Mouse (Mus musculus) embryonic fibroblast, embryonic 13.5 days (primary cell): ENCODE measurements around the gene Vps51. TPM values are rescaled to one million over a fixed set of nuclear protein-coding genes. Genes with fewer than 3 reads are reported as not detected.
"Not testable (repeated sequence)": the region's sequence is repeated elsewhere in the genome, so short reads cannot be mapped to it uniquely, and the experiment has no call there.

ENCODE experiments used
- H3K27ac ChIP-seq: 2 replicates; pipeline ENCODE4 v1.5.1; 2012; ENCODE audit warnings: low read length, control low read depth, inconsistent platforms; ENCODE audit not compliant: insufficient read depth
- H3K4me1 ChIP-seq: 2 replicates; pipeline ENCODE4 v1.6.1; 2011; ENCODE audit warnings: low read length; ENCODE audit not compliant: control insufficient read depth, insufficient read depth
- H3K4me3 ChIP-seq: 2 replicates; pipeline ENCODE4 v1.5.1; 2011; ENCODE audit warnings: mild to moderate bottlenecking, control low read depth, low read length; ENCODE audit not compliant: insufficient read depth
- CTCF ChIP-seq: IDR thresholded peaks from 2 replicates; pipeline ENCODE4 v1.5.1; 2011; ENCODE audit warnings: mild to moderate bottlenecking, control low read depth, low read length, moderate library complexity, borderline replicate concordance; ENCODE audit not compliant: insufficient read depth
- POLR2A ChIP-seq: IDR thresholded peaks from 2 replicates; pipeline ENCODE4 v1.6.1; 2011; ENCODE audit warnings: low read depth, mild to moderate bottlenecking, control low read depth, low read length, moderate library complexity
- polyA plus RNA-seq: library from polyadenylated mRNA; stranded (reverse); fragments of >200 nt; gene quantifications from 2 replicates; pipeline ENCODE4 v1.2.4, GENCODE M21; 2011; ENCODE audit warnings: low read depth; ENCODE audit not compliant: missing spikeins, insufficient read length

Gene Vps51
- polyA plus RNA-seq, 1 experiment: 23.5 TPM

DNA sequence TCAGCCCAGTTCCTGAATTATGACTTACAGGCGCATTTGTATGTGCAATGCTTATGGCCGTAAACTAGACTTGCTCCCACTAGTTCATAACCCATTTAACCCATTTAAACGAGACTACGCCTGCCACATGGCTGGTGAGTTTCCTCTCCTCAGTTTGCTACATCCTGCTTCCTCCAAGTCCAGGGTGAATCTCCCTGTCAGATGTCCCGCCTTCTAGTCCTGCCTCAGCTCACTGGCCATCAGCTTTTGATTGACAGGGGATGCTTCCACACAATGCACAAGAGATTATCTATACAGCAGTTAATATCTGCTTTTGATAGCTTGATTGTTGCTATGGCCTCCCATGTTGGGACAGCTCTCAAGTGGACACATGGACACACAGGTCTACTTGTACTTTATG, 22.7 kb downstream of the Vps51 start:
- Histone ChIP-seq H3K4me3 (no peak overlapping the region), H3K27ac (no peak overlapping the region), H3K4me1 (peaks cover 4% of the 10 kb centered on the region; the same call in 1 of the 2 replicates)
- TF ChIP-seq POLR2A (no peak), CTCF (no peak)

DNA sequence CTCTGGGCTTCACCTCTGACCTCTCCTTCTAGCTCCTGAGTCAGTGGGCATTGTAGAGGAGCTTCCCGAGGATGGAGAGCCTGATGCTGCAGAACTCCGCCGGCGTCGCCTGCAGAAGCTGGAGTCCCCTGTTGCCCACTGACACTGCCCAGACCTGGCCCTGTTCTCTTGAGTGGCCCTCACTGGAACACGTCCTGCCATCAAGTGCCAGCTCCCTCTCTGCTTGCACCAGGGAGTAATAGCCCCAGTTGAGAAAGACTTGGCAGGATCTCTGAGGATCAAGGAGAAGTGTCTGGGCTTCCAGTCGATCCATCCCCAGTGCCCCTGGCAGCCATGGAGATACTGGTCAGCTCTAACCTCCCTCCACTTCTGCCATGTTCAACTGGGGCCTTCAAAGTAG, 24.5 kb downstream of the Vps51 start:
- Histone ChIP-seq H3K4me3 (no peak overlapping the region), H3K4me1 (no peaks in the 10 kb centered on the region), H3K27ac (no peak overlapping the region)
- no peak for TF ChIP-seq CTCF
- 0 out of 2 replicates have a peak, but pooled peaks have one; percentile 1 for TF ChIP-seq POLR2A

DNA sequence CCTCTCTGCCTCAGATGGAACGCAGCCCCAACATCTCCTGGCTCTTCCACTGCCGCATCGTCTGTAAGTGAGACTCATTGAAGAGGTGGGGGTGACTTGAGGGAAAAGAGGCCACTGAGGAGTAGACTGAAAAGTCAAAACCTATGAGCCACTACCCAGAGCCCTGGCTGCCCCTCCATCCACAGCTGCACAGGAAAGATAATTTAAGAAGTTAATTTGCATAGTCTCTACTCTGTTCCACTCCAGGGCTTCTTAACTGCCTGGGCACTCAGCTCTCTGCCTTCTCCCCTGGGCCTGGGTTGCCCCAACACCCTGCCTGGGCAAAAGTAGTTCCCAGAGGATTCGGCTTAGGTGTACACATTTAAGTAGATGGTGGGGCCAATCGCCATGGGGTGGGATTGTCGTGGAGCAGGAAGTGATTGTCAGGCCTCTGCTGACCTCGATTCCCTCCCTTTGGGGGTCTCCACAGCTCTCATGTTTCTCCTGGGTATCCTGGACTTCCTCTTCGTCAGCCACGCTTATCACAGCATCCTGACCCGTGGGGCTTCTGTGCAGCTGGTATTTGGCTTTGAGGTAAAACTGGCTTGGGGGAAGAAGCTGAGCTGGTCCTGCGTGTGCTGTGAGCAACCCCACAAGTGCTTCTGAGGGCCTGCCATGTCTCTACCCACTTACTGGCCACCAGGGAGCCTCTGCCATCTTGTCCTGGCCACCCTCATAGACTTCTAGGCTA, 28.2 kb downstream of the Vps51 start:
- H3K4me1 ChIP-seq: no peaks in the 10 kb centered on the region
- TF ChIP-seq CTCF (no peak), POLR2A (no peak)
- no peak overlapping the region for H3K27ac ChIP-seq
- no peak overlapping the region for H3K4me3 ChIP-seq

GRCm38 (mm10) chr19:6047899-6048166, 29.2 kb downstream of the Vps51 start:
- H3K27ac ChIP-seq: 0 out of 2 replicates have a peak overlapping the region, but pooled peaks have one; percentile 23
- no peaks in the 10 kb centered on the region for H3K4me1 ChIP-seq
- peak overlapping the region; percentile 63 for H3K4me3 ChIP-seq
- no peak for TF ChIP-seq POLR2A
- no peak for TF ChIP-seq CTCF

DNA sequence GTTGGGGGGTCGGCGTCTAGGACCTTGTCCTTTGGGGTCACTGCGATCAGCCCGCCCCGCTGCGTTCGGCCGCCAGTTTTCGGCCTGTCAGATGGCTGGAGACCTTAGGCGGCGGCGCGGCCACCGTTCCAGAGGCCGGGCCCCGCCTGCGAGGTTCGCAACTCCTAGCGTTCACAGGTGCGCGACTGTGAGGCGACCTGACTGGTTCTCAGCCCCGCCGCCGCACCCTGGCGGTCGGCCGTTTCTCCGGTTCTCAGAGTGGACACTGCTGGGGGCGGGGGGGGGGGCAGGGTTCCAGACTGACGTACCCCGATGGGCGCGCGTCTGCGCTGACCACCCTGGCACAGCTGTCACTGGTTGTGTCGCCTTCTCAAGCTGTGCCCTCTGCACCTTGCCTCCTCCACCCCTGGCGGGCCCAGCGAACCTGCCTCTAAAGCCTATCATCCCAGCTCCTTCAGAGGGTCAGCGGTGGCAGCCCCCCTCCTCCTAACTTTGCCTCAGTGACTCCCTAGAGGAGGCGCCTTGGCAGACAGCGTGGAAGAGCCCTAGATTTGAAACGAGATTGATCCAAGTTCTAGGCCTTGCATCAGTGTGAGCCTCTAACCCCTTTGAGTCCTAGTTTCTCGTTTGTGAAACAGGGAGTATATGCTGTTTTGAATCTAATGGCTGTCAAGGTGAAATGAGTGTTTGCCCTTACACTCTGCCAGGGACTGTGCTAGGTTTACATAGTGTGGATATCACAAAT, 29.7 kb downstream of the Vps51 start:
- peak overlapping the region; percentile 63 for H3K4me3 ChIP-seq
- no peak for TF ChIP-seq CTCF
- no peak for TF ChIP-seq POLR2A
- peak overlapping the region; percentile 96 for H3K27ac ChIP-seq
- no peaks in the 10 kb centered on the region for H3K4me1 ChIP-seq

DNA sequence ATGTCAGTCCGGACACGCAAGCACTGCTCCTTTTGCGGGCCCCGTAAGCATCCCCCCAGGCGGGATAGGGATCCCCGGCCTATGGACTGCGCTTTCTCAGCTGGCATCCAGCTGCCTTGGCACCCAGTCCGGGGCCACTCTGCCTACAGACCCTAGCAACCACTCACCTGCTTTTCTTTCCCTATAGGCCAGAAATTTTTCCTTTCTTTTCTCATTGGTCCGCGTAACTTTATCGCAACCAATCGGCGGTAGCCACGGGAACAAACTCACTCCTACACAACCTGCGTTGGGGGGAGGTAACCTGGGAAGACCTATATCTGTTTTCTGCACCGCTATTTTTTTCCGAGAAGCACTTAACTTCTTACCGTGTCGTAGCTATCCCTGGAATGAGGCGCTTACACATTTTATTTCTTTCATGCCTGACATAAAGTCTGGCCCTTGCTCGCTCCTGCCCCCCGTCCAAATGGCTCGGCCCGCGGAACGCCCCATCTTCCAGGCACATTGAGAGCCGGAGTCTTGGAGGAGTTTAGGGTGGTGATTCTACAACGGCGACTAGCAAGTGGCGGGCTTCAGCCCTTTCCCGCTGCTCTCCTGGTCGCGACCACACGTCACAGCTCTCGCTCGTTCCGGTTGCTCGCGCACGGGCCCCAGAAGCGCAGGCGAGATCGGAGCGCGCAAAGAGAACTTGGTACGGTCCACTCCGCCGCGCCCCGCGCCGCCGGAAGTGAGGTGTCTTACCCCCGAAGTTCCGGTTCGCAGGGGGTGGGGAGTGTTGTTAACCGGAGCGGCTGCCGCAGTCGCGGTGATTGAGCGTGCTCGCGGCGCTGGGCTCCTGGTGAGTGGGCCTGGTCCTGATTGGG, 30.5 kb downstream of the Vps51 start, which contains the start of gene Syvn1:
TSS of gene Syvn1 (plus strand) at position 283 of the 860 bp plus-strand sequence.
- TF ChIP-seq CTCF (no peak), POLR2A (peak; percentile 74)
- Histone ChIP-seq H3K27ac (peak within 1 kb of the TSS; percentile 96), H3K4me1 (no peaks in the 10 kb centered on the region), H3K4me3 (peak within 1 kb of the TSS; percentile 63)

GRCm38 (mm10) chr19:6045366-6046293, 31.4 kb downstream of the Vps51 start:
- H3K27ac ChIP-seq: peak overlapping the region; percentile 86
- H3K4me3 ChIP-seq: peak overlapping the region; percentile 61
- TF ChIP-seq CTCF: no peak
- TF ChIP-seq POLR2A: peak; percentile 64
- H3K4me1 ChIP-seq: no peaks in the 10 kb centered on the region

DNA sequence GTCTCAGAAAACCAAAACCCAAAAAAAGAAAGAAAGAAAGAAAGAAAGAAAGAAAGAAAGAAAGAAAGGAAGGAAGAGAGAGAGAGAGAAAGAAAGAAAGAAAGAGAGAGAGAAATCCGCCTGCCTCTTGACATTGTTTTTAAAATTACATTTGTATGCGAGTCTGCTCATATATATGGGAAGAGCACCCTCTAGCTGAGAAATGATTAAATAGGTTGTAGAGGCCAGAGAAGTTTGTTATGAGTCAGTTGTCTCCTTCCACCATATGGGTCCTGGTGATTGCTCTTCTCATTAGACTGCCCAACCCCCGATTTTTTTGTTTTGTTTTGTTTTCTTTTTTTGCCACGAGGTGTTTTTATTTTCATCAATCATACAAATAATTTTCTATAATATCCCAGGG, 32.9 kb downstream of the Vps51 start:
- not testable (repeated sequence) for H3K27ac ChIP-seq, H3K4me3 ChIP-seq, H3K4me1 ChIP-seq

DNA sequence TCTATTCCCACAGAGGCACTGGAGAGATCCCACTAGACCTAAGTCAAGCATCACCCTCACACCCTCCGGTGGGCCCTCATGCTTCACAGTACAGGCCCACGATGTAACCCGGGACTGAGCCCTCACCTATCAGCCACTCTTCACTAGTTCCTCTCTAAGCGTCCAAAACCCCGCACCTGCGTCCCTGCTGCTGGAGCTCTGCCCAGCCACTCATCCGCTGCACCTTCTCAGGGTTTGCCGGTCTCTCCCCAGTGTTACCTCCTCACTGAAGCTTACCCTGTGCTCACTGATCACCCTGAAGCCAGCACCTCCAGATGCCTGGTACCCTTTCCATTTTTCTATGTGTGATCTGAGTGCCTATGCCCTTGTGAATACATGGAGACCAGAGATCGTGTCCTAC, 34.7 kb downstream of the Vps51 start:
- H3K27ac ChIP-seq: no peak overlapping the region
- no peak overlapping the region for H3K4me3 ChIP-seq
- H3K4me1 ChIP-seq: no peaks in the 10 kb centered on the region
- TF ChIP-seq CTCF: no peak
- no peak for TF ChIP-seq POLR2A
